Mouse (Mus musculus): ENCODE measurements at regions not wholly inside any gene's neighbourhood (a gene's known extent, or its start where the extent isn't known, plus 50 kb on each side); places are given as distances from the start of the nearest gene placed in this dataset.

DNA sequence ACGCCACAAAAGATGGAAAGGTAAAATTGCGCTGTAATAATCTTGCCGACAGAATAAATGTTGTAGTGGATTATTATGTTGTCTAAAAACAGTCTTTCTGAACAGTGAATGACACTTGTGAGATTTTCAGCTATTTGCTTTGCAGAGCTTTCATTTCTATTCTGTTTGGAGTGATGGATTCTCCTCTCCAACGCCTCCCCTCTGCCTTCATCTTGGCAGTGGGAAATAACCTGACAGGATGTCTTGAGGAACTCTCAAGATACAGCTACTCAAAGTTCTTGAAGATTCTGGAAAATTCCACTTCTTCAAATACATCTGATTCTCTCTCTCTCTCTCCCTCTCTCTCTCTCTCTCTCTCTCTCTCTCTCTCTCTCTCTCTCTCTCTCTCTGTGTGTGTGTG, 89.6 kb upstream of the Dlx2 start:
- in situ Hi-C loops (cut with MboI; ENCODE audit: unreplicated experiment in 2 of 2) = no loop called here

DNA sequence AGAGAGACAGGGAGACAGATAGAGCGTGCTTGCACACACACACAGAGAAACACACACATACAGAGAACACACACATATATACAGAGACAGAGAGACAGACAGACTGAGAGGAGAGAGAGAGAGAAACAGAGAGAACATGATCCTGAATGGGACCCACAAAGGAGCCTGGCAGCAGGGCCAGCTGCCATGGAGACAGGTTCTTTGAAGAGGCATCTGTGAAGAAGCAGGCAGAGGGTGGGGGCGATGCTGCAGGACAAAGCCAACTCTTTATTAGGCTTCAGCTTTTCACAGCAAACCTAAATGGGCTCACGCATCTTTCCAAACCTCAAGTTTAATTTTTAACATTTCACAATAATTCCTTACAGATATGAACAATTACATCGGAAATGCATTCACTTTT, 90.0 kb upstream of the Dlx2 start:
- in situ Hi-C loops (cut with MboI; ENCODE audit: unreplicated experiment in 2 of 2) = no loop called here

DNA sequence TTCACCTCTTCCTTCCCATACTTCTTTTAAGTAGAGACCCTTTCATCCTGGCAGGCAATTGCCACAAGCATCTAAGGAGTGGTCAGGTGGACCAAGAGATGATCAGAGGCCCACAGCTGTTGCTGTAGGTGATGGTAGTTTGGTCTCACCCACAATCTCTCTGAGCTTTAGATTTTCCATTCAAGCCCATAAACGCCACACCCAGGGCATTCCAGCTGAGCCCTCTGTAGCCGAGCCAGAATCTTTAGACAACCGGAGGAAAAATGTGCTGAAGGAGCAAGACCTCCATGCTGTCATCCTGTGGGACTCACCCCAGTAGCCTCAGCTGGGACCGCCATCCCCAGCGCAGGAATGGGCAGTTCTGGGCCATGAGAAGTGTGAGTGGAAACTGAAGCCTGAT, 93.7 kb upstream of the Dlx2 start:
- in situ Hi-C loops (cut with MboI; ENCODE audit: unreplicated experiment in 2 of 2) = no loop called here

DNA sequence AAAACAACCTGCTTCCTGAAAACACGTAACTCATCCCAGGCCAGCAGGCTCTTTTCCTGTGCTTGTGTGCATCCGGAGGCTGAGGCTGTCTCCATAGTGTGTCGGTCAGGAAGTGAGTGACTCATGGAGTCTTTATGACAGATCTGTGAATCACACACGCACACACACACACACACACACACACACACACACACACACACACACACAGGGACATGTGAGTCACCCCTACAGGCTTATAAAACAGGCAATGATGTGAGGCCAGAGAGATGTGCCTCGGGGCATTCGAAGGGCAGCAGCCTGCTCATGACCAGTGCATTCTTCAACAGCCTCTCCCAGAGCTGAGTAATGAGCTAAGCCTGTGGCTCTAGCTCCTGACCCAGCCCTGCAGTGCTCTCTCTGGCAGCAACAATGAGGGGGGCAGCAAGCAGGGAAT, 97.5 kb upstream of the Dlx2 start:
- in situ Hi-C loops (cut with MboI; ENCODE audit: unreplicated experiment in 2 of 2) = no loop called here

DNA sequence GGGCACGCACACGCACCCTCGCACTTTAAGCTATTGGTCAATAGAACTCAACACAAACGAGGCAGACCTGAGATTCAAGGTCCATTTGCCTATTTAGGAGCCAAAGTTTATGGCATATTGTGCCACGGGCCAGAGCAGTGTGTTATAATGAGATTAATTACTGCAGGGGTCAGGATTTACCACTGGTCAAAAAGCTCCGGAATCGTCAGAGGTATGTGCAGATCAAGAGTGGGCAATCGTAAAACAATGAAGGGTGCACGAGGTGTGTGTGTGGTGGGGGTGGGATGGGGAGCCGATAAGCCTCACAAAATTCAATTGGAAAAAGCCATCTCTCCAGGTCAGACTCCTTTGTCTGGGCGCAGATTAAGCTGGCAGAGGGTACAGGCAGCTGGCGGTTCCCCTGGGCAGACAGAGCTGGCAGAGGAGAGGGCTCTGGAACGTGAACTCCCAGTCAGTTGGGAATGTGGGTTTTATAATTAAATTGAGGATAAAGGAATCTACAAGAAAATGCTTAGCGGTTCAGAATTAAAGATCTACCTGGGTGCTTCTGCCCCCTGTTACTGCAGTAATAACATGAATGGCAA, 97.4 kb upstream of the Itga6 start:
- in situ Hi-C loops (cut with MboI; ENCODE audit: unreplicated experiment in 2 of 2) = no loop called here

DNA sequence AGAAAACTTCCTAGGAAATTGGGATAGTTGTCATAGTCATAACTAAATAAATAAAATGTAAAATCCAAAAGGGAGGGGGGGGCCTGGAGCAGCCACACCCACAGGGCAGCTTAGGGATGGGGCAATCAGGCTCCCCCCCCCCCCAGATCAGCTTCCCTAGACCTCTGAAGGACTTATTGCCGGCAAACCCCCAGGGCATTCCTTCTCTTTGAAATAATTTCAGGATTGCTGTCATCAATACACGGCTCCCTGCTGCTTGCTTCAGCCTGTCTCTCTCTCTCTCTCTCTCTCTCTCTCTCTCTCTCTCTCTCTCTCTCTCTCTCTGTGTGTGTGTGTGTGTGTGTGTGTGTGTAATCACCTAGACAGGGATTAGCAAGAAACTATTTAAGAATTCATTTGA, 93.8 kb upstream of the Itga6 start:
- in situ Hi-C loops (cut with MboI; ENCODE audit: unreplicated experiment in 2 of 2) = no loop called here

DNA sequence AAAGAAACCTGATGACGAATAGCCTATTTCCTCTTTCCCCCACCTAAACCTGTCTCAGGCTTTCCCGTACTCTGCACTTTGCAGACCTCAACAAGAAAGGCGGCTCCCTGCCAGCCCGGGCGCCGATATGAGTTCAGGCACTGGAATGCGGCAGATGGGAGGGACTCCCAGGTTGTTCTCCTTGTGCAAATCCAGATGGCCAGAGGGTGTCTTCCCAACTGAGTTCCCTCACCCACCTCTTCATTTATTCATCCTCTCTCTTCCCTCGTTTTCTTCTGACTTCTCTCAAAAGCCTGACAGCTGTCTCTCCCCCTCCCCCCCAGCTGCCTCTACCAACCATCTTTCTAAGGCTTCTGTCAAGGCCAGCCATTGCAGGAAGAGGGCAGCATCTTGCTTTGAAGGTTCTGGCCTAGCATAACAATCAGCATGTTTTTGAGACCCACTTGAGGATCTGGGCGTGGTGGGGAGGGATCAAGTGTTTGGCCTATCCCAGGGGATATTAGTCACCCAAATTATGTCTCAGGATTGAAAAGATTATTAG, 93.1 kb upstream of the Itga6 start:
- in situ Hi-C loops (cut with MboI; ENCODE audit: unreplicated experiment in 2 of 2) = no loop called here

DNA sequence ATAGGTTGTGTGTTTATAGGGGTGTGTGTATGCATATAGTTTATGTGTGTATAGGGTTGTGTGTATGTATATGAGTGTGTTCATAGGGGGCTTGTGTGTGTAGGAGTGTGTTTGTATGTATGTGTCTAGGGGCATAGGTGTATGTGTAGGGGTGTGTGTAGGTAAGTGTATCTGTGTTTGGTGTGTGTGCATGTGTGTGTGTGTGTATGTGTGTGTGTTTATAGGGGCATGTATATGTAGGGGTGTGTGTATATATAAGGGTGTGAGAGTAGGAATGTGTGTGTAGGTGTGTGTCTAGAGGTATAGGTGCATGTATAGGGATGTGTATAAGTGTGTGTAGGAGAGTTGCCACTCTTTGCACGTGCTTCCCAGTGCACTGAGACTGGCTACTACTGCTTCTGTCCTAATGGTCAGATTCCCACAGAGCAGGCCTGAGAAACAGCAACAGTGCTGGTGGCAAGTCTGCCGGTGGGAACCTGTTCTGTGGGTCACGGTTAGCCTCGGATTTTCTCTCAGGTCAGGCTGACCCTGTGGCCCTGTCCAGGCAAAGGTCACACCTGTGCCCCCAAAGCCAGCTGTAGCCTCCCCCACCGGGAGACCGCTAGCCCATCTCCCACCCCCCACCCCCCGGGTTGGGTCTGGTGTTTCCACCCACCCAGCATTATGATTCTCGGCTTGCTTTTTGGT, 90.5 kb upstream of the Itga6 start:
- in situ Hi-C loops (cut with MboI; ENCODE audit: unreplicated experiment in 2 of 2) = no loop called here

DNA sequence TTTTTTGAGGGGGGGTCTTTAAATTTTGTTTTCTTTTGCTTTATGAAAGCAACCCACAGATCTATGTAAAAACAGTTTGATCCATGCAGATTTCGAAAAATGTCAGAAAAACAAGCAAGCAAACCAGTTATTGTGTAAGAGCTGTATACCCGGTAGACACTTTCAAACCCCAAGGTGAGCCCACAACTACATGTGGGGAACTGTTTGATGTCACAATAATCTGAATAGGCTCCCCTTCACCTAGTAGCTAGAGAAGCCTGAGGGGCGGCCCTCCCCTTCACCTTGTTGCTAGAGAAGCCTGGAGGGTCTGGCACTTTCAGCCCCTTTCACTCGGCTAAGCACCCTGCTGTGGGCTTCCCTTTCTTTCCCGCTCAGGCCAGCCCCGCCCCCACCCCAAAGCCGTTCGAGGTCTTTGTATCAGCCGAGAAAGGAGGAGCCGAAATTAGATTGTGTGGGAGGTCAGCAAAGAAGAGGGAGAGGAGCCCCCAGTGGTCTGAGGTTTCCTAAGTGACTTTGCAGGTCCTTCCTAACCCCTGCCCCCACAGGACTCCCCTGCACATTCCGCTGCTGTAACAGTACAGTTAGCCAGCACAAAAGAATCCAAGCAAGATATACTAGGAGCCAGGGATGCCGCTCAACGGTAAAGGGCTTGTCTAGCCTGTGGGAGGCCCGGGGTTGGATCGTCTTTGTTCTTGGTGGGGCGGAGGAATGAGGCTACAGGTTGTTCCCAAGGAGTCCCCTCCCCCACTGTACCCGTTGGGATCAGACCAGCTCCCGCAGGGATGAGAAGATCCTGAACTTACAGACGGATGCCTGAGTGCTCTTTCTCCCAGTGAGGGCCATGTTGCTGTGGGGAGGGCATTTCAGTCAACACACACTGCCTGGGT, 89.7 kb upstream of the Itga6 start:
- in situ Hi-C loops (cut with MboI; ENCODE audit: unreplicated experiment in 2 of 2) = no loop called here

DNA sequence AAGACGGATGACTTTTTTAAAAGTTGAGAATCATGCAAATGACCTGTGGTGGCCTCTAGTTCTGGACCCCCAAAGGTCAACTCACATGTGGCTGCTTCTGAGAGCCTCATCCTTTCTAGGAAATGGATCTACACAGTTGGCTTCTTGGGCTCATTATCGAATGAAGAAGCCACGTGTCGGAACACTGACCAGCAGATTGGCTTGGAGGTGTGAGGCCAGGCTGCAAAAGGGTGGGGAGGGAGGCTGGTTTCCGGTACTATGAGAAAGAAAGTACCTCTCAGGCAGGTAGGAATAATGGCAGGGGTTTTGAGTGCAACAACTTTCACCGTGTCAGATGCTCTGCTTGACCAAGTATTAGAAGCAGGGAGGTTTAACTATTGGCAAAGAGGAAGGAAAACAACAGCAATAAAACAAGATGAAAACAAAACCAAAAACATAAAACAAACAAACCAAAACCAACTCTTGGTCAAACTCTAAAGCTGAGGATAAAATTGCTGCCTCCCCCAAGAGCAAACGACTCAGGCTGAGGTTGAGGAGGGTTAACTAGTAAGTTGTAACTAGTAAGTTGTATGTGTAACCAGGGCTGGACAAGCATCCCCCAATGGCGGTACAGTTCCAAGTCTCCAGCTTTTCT, 88.7 kb upstream of the Itga6 start:
- in situ Hi-C loops (cut with MboI; ENCODE audit: unreplicated experiment in 2 of 2) = no loop called here

DNA sequence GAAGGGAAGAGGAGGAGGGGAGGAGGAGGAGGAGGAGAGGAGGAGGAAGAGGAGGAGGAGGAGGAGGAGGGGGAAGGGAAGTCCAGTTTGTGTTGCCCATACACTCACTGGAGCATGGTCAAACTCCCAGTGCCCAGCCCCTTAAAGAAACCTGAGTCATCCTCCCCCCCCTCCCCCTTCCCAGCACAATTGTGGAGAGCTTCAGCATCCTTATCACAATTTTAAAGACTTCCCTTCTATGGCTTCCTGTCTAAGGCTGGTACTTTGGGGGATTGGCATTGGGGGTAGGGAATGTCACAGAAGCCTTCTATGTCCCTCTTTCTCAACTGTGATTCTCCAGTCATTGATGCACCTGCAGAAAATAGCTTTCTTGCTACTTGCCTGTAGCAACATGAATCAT, 84.0 kb upstream of the Itga6 start:
- in situ Hi-C loops (cut with MboI; ENCODE audit: unreplicated experiment in 2 of 2) = no loop called here

DNA sequence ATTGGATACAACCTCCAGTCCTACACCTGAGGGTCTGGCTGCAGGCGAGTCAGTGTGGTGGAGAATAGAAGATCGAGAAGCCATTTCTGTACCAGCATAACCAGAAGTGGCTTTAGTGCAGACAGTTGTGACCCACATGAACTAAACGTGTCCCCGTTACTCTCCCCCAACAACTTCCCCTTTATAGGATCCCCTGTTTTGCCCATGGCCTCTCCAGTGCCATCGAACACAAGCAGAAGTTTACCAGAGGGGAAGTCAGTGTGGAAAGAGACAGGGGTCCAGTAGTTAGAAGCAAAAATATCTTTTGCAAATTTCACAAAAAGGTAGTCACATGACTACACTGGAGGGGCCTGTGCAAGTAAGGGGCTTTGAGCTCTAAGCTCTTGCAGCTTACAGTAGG, 83.4 kb upstream of the Itga6 start:
- in situ Hi-C loops (cut with MboI; ENCODE audit: unreplicated experiment in 2 of 2) = no loop called here

DNA sequence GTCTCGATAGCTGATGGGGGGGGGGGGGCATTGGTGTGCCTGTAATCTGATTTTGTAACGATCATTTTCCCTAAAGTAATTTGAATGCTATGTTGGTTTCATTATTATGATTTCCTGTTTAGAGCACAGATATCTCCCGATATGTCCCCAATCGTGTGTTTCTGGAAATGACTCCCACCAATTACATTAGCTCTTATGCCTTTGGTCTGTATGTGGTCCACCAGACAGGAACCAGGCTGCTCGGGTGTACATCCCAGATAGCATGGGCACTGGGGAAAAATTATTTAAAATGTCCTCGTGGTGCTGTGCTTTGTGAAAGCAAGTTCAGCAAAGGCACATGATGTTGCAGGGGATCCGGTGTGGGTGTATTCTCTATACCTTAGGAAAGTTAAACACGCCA, 82.0 kb upstream of the Itga6 start:
- in situ Hi-C loops (cut with MboI; ENCODE audit: unreplicated experiment in 2 of 2) = no loop called here

DNA sequence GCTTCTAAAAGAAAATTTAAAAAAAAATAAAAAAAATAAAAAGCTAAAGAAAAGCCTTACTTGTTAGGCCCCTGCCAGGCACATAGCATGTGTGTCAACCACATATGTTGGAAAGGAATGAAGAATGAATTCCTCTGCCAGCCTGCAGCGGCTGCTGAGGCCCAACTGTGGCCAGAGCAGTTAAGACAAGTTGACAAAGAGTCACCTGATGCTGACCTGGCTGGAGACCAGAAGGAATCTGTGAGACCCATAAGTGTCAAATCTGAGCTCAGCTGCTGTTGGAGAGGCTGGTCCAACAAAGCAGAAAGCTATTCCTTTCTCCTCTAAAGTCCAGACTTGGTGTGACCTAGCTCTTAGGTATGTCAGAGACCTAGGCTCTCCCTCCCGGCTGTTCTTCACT, 78.5 kb upstream of the Itga6 start:
- in situ Hi-C loops (cut with MboI; ENCODE audit: unreplicated experiment in 2 of 2) = no loop called here

DNA sequence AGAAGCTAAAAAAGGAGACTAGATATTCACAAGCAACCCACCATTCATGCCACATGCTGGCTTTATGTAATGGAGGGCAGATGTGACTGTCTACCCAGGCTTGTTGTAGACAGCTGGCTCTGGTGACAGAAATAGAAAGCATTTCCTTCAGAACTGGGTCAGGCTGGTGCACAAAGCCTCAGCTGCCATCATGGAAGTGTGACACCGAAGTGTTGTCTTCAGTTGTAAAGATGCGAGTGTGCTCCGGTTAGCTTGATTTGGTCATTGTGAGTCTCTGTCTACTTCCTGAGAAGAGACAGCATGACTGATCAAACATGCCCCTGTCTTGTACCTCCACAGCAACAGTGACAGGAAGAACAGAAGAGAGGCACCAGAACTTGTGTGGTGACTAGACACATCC, 77.7 kb upstream of the Itga6 start:
- in situ Hi-C loops (cut with MboI; ENCODE audit: unreplicated experiment in 2 of 2) = no loop called here

DNA sequence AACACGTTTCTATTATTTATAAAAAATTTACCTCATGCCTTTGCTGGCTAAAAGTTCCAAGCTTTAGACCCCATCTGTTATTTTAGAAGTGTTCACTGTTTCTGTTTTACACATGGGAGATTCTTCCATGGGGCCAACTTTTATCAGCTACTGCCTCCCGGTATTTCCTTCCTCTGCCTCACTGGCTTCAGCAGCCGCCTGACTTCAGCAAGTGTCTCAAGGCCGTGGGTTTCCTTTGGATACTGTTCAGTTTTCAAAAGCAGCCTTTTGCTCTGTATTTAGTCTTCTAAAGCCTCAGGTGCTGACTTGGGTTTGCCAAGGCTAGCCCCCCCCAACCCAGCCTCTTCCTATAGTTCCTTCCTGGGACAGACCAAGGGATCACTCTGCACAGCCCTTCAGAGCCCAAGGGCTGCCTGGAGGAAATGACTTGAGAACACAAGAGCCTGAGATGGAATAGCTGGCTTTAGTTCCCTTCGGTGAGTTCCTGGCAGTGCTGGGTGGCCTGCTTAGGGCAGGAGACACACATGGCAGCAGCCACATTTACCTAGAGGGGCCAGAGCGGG, 75.1 kb upstream of the Itga6 start:
- in situ Hi-C loops (cut with MboI; ENCODE audit: unreplicated experiment in 2 of 2) = no loop called here

DNA sequence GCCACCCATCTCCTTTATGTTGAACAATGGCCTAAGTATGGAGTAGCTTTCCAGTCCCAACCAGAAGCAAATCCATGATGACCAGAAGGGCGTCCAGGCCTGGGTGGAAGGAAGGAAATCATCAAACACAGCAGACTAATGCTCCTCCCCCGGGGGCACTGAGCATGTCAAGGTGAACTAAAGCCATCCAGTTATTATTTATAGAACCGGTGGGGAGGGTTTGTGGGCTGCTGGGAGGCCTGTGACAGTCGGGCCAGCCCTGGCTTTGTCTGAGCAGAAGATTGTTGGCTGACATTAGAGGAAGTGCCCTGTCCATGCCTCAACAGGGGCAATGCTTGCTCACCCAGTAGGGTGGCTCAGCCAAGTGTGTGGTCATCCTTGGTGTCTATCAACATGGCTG, 74.5 kb upstream of the Itga6 start:
- in situ Hi-C loops (cut with MboI; ENCODE audit: unreplicated experiment in 2 of 2) = no loop called here

DNA sequence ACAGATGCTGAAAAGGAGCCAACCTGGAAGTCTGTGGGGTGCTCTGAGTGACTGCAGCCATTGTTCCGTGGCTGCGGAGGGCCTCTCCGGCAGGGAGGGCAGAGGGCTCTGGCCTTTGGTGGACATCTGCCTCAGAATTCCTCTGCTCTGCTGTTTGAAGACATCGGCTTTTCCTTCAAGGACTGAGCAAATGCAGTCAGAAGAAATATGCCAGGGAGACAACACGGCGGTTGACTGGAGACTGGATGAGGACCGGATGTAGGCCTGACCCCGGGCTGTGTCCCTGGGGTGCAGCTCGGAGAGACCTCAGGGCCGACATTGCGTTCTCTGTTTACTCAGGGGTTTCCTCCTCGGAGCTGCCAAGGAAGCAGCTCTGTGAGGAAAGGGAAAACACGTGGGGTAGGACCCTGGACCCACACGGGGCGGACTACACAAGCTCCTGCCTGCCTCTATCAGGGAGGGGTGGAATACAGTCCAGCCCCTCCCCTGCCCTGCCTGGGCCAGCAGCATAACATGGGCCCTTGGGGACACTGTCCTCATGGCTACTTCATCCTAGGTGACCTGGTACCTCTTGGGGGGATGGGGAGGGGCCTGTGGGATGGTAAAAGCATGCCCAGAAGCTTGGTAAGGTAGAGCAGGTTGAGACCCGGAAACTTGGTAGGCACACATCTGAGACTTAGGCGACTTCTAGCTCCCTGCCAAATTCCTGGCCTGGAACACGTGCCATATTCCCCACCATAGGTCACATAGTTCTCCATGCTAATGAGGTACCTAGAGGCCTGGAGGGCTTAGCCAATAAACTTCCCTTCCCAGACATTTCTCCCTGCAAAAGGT, 72.1 kb upstream of the Itga6 start:
- in situ Hi-C loops (cut with MboI; ENCODE audit: unreplicated experiment in 2 of 2) = no loop called here

DNA sequence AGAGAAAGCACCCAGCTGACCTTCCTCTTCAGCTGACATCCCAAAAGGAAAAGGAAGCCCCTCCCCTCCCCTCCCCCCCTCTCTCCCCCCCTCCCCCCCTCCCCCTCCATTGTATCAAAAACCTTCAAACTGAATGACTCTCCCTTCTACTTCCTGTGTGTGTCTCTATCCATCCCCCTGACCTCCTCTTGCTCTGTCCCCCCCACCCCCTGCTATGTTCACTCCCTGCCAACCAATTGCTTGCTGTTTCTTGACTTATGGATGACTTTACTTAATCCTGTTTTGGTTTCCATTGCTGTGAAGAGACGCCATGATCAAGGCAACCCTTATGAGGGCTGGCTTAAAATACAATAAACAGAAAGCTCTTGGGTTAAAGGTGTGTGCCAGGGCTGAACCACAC, 64.7 kb upstream of the Itga6 start:
- in situ Hi-C loops (cut with MboI; ENCODE audit: unreplicated experiment in 2 of 2) = no loop called here

DNA sequence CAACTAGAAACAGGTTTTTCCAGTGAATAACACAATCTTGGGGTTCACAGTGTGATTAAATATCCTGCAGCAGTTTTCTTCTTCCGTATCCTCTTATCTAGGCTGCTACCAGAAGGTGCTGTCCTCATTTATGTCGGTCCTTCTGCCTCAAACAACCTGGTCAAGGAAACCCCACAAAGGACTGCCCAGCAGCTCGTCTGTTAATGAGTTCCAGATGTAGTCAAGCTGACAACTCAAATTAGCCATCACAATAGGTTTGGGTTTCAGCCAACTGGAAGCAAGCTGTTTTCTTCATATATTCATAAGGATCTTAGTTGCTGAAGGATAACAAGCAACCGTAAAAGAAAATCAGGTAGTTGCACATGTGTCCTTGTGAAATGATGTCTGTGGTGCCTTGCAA, 64.3 kb upstream of the Itga6 start:
- in situ Hi-C loops (cut with MboI; ENCODE audit: unreplicated experiment in 2 of 2) = no loop called here
